Mouse (Mus musculus) retina, adult 2 months (tissue): ENCODE results near the gene Ppm1n.
A peak's percentile ranks its signal among the peaks of the same experiment; 100 is the strongest.
"Not testable (repeated sequence)": the region's sequence is repeated elsewhere in the genome, so short reads cannot be mapped to it uniquely, and the experiment has no call there.

Source experiments
- DNase-seq: peaks from one replicate; pipeline ENCODE4 v3.0.0-alpha.2; 2012; ENCODE audit warnings: low read depth, low spot score

Ppm1n gene

GRCm38 (mm10) chr7:19282791-19283405 is 3.0 kb upstream of the Ppm1n start:
- no peak for DNase-seq

GRCm38 (mm10) chr7:19282385-19282784 is 2.5 kb upstream of the Ppm1n start, which contains the start of gene Rtn2:
Gene Rtn2 (plus strand): TSS chr7:19282624.
- DNase-seq: peak; percentile 85

- DNase-seq: not testable (repeated sequence)
Measured at GRCm38 (mm10) chr7:19281680-19282304, 1.9 kb upstream of the Ppm1n start.

- no peak for DNase-seq
Measured at GRCm38 (mm10) chr7:19279052-19279451, 812 bp downstream of the Ppm1n start.

GRCm38 (mm10) chr7:19276253-19276652 is 3.6 kb downstream of the Ppm1n start:
- no peak for DNase-seq

GRCm38 (mm10) chr7:19272173-19272764 is 7.6 kb downstream of the Ppm1n start:
- DNase-seq: no peak

- DNase-seq: peak; percentile 53
Measured at GRCm38 (mm10) chr7:19271238-19272172, 8.4 kb downstream of the Ppm1n start, which contains the start of gene Vasp. Gene Vasp (minus strand): TSS chr7:19271817.

GRCm38 (mm10) chr7:19270509-19271237 is 9.2 kb downstream of the Ppm1n start:
- DNase-seq: no peak

- DNase-seq: no peak
Measured at GRCm38 (mm10) chr7:19269721-19270441, 10.0 kb downstream of the Ppm1n start.

- no peak for DNase-seq
Measured at GRCm38 (mm10) chr7:19268993-19269681, 10.7 kb downstream of the Ppm1n start.

- DNase-seq: no peak
Measured at GRCm38 (mm10) chr7:19267051-19267450, 12.8 kb downstream of the Ppm1n start.

- no peak for DNase-seq
Measured at GRCm38 (mm10) chr7:19265928-19266822, 13.7 kb downstream of the Ppm1n start.

GRCm38 (mm10) chr7:19265147-19265546 is 14.7 kb downstream of the Ppm1n start:
- no peak for DNase-seq

GRCm38 (mm10) chr7:19258336-19258735 is 21.5 kb downstream of the Ppm1n start:
- no peak for DNase-seq

GRCm38 (mm10) chr7:19257390-19258022 is 22.4 kb downstream of the Ppm1n start:
- DNase-seq: no peak

- no peak for DNase-seq
Measured at GRCm38 (mm10) chr7:19256567-19256966, 23.3 kb downstream of the Ppm1n start.

- no peak for DNase-seq
Measured at GRCm38 (mm10) chr7:19255395-19255794, 24.5 kb downstream of the Ppm1n start.

GRCm38 (mm10) chr7:19253437-19253836 is 26.4 kb downstream of the Ppm1n start:
- no peak for DNase-seq
